Comparison of ENCODE assay signal across 15 mouse cellular contexts in genomic region chr16:46735140-46735539, GRCm38 (mm10).
"Had no signal": no experiment of that assay in that cellular context is flagged by ENCODE, and none has a peak within 500 bp of the region (broad histone marks: within the 10 kb centered on the region; RNA-seq: fewer than 3 reads in every experiment).

No protein-coding gene starts in this region.

- H3K4me1 ChIP-seq: midbrain, embryonic 10.5 days; midbrain, embryonic 12.5 days; neural tube, embryonic 12.5 days; stomach, embryonic 15.5 days had no signal

- DNase-seq: lung, adult 18-20 months; lung, embryonic 14.5 days; lung, postnatal 10 days; lung, postnatal 4 days; midbrain, embryonic 14.5 days; right cerebral cortex, postnatal 14 days; thymus, adult 2 months; thymus, postnatal 25 days; thymus, postnatal 4 days had no signal

- H3K27ac ChIP-seq: liver, embryonic 14.5 days; midbrain, embryonic 10.5 days; midbrain, embryonic 12.5 days; neural tube, embryonic 12.5 days; stomach, embryonic 15.5 days had no signal

- H3K4me3 ChIP-seq: midbrain, embryonic 10.5 days; midbrain, embryonic 12.5 days; myocyte; neural tube, embryonic 12.5 days; stomach, embryonic 15.5 days had no signal
